Mouse (Mus musculus): Measurements from ENCODE around the gene Zfp105. TPM values are rescaled to one million over a fixed set of nuclear protein-coding genes. Genes with fewer than 3 reads are reported as not detected.

Zfp105 gene
- polyA plus RNA-seq (2014; fragmentation: Illumina TruSeq; extraction: RNeasy Lipid Tissue Mini Kit (QIAGEN cat#74804); ENCODE audit: low read depth, low replicate concordance), result 106 TPM

DNA sequence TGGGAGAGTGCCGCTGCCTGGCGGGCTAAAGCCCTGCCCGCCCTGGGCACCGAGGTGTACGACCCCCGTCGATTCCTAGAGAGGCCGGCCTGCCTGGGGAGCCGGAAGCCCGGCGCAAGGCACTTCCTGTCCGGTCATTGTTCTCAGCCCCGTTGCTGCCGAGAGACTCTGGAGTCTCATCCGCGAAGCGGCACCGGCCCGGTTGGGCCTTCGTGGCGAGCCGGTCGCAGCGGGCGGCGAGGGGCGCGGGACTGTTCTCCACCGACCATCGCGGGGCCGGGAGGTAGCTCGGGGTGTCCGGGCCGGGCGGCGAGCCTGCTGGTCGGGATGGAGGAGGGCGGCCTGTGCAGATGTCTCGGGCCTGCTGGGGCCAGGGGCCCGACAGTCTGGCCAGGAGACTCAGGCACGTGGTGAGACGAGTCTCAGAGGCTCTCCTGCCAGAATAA, at the start of gene Zfp105:
Zfp105 (plus strand) TSS at position 137 of the 446 bp plus-strand sequence.

DNA sequence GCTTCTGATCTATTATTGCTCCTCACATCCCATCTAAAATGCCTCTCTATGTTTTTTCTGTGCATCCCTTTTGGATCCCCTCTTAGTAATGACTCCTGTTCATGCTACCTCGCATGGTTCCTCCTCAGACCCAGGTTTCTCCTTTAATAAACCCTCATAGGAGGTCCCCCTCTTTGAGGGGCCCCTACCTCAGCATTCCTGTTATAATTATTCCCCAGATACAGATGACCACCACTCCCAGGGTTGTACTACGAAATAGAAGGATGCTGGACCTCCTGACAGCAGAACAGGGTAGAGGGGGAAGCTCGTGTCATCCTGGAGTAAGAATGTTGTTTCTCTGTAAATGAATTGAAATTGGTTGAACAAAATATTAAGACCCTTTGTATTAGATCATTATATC, 37.5 kb upstream of the Zfp105 start, which contains the start of gene Zkscan7:
Zkscan7 (plus strand) TSS at position 301 of the 400 bp plus-strand sequence.

DNA sequence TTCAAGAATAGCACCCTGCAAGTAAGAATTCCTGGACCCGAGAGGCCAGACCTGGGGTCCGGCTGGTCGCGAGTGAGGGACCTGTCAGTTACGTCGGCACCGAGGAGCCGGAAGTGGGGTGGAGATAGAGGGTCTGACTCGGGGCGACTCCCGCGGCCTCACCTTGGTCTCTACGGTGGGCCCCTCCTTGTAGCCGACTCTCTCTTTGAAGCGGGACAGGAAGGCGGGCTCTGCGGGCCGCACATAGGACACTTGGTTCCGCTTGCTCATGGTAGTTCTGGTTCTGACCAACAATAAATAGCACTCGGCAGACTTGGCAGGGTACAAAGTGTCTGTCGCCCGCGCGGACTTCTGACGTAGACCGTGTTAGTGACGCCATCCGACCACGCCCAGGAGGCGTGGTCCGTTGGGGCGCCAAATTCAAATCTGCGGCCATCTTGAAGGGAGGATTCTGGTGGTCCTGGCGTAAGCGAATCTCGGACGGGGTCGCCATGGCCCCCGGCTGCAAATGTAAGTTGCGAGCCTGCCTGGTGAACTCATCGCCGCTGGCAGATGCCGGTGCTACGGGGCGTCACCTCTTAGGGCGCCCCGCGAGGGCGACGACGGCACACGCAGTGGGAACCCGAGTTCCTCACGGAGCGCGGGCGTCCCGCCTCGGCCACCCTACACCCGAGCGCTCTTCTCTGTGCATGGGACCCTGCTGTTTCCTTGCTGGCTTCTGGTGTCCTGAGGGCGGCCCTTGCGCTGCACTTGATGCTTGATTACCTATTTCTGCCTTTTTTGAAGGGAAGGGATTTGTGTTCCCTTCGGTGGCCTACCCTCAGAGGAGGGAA, 28.0 kb downstream of the Zfp105 start, which contains the start of the genes 1110059G10Rik and Kif15:
1110059G10Rik (minus strand) TSS at position 358 of the 833 bp plus-strand sequence.
Kif15 (plus strand) TSS at position 404 of the 833 bp plus-strand sequence.

Other genes starting within 250 kb of the Zfp105 start
- 39.6 TPM for gene Topaz1, start 175.7 kb upstream of the Zfp105 start, polyA plus RNA-seq (2014; fragmentation: Illumina TruSeq; extraction: RNeasy Lipid Tissue Mini Kit (QIAGEN cat#74804); ENCODE audit: low read depth, low replicate concordance)
- gene Tcaim, start 117.5 kb upstream of the Zfp105 start, polyA plus RNA-seq (2014; fragmentation: Illumina TruSeq; extraction: RNeasy Lipid Tissue Mini Kit (QIAGEN cat#74804); ENCODE audit: low read depth, low replicate concordance), result 20.8 TPM
- 15.5 TPM for gene Gm35549, start 79.0 kb upstream of the Zfp105 start, polyA plus RNA-seq (2014; fragmentation: Illumina TruSeq; extraction: RNeasy Lipid Tissue Mini Kit (QIAGEN cat#74804); ENCODE audit: low read depth, low replicate concordance)
- gene Zfp445, start 57.1 kb upstream of the Zfp105 start, polyA plus RNA-seq (2014; fragmentation: Illumina TruSeq; extraction: RNeasy Lipid Tissue Mini Kit (QIAGEN cat#74804); ENCODE audit: low read depth, low replicate concordance), result 74.9 TPM
- 42.2 TPM for gene Zkscan7, start 37.4 kb upstream of the Zfp105 start, polyA plus RNA-seq (2014; fragmentation: Illumina TruSeq; extraction: RNeasy Lipid Tissue Mini Kit (QIAGEN cat#74804); ENCODE audit: low read depth, low replicate concordance)
- gene 1110059G10Rik, start 27.9 kb downstream of the Zfp105 start, polyA plus RNA-seq (2014; fragmentation: Illumina TruSeq; extraction: RNeasy Lipid Tissue Mini Kit (QIAGEN cat#74804); ENCODE audit: low read depth, low replicate concordance), result 27.7 TPM
- 134 TPM for gene Kif15, start 28.0 kb downstream of the Zfp105 start, polyA plus RNA-seq (2014; fragmentation: Illumina TruSeq; extraction: RNeasy Lipid Tissue Mini Kit (QIAGEN cat#74804); ENCODE audit: low read depth, low replicate concordance)
- gene Tmem42, start 98.3 kb downstream of the Zfp105 start, polyA plus RNA-seq (2014; fragmentation: Illumina TruSeq; extraction: RNeasy Lipid Tissue Mini Kit (QIAGEN cat#74804); ENCODE audit: low read depth, low replicate concordance), result 6.3 TPM
- 0.78 TPM for gene Tgm4, start 111.7 kb downstream of the Zfp105 start, polyA plus RNA-seq (2014; fragmentation: Illumina TruSeq; extraction: RNeasy Lipid Tissue Mini Kit (QIAGEN cat#74804); ENCODE audit: low read depth, low replicate concordance)
- 8.1 TPM for gene Zdhhc3, start 190.1 kb downstream of the Zfp105 start, polyA plus RNA-seq (2014; fragmentation: Illumina TruSeq; extraction: RNeasy Lipid Tissue Mini Kit (QIAGEN cat#74804); ENCODE audit: low read depth, low replicate concordance)
- 7.4 TPM for gene Exosc7, start 190.1 kb downstream of the Zfp105 start, polyA plus RNA-seq (2014; fragmentation: Illumina TruSeq; extraction: RNeasy Lipid Tissue Mini Kit (QIAGEN cat#74804); ENCODE audit: low read depth, low replicate concordance)
- gene Clec3b, start 227.9 kb downstream of the Zfp105 start, polyA plus RNA-seq (2014; fragmentation: Illumina TruSeq; extraction: RNeasy Lipid Tissue Mini Kit (QIAGEN cat#74804); ENCODE audit: low read depth, low replicate concordance), result not detected

Measured in testis, adult 10 weeks (tissue).